Mouse (Mus musculus) hindbrain, postnatal 0 days (tissue): Measurements from ENCODE around the gene Topbp1. TPM values are rescaled to one million over a fixed set of nuclear protein-coding genes. Genes with fewer than 3 reads are reported as not detected.

ENCODE experiments used
- ATAC-seq: fragments of 200-750 bp; cut with Nextera tagmentation; 2 replicates; pipeline ENCODE4 v1.8.0; 2017; ENCODE audit warnings: mild to moderate bottlenecking, moderate TSS enrichment, moderate library complexity
- DNase-seq: peaks from one replicate; pipeline ENCODE4 v3.0.0-alpha.2; 2015; ENCODE audit warnings: low spot score
- H3K27ac ChIP-seq: fragments of 300-500 bp; sonication (generic); 2 replicates; pipeline ENCODE4 v1.5.1; 2014; ENCODE audit warnings: mild to moderate bottlenecking
- H3K27me3 ChIP-seq: fragments of 300-500 bp; sonication (generic); 2 replicates; pipeline ENCODE4 v1.6.1; 2014; ENCODE audit warnings: low read length, mixed read lengths; ENCODE audit not compliant: insufficient read depth
- H3K36me3 ChIP-seq: fragments of 300-500 bp; sonication (generic); 2 replicates; pipeline ENCODE4 v1.6.1; 2014; ENCODE audit warnings: low read length, mixed read lengths; ENCODE audit not compliant: insufficient read depth
- H3K4me1 ChIP-seq: fragments of 300-500 bp; sonication (generic); 2 replicates; pipeline ENCODE4 v1.6.1; 2014; ENCODE audit warnings: antibody characterized with exemption, low read length, mixed read lengths; ENCODE audit not compliant: insufficient read depth
- H3K4me2 ChIP-seq: fragments of 300-500 bp; sonication (generic); 2 replicates; pipeline ENCODE4 v1.6.1; 2014; ENCODE audit warnings: low read depth, mild to moderate bottlenecking, low read length, moderate library complexity, mixed read lengths
- H3K4me3 ChIP-seq: fragments of 300-500 bp; sonication (generic); 2 replicates; pipeline ENCODE4 v1.5.1; 2014; ENCODE audit warnings: low read length
- H3K9ac ChIP-seq: fragments of 300-500 bp; sonication (generic); replicated peaks from 2 replicates; pipeline ENCODE4 v1.6.1; 2014; ENCODE audit warnings: mild to moderate bottlenecking, low read length, moderate library complexity, mixed read lengths
- H3K9me3 ChIP-seq: fragments of 300-500 bp; sonication (generic); 2 replicates; pipeline ENCODE4 v1.6.1; 2016; ENCODE audit warnings: low read length, mixed read lengths
- CTCF ChIP-seq: IDR thresholded peaks from 2 replicates; pipeline ENCODE4 v1.5.1; 2016; ENCODE audit warnings: antibody characterized with exemption, control low read depth, low read depth
- WGBS: fragments of 180-500 bp; shearing (Covaris S2); extraction: QIAGEN DNeasy Blood & Tissue Kit; methylation state at CpG from one replicate; pipeline ENCODE4 v1.1.7; 2014; 5-methylcytosine and 5-hydroxymethylcytosine counted together
- polyA plus RNA-seq: library from polyadenylated mRNA; unstranded; fragments of >200 nt; fragmentation: Nextera tagmentation; extraction: Ambion mirVana; gene quantifications from 2 replicates; pipeline ENCODE4 v1.2.1, GENCODE M21; 2015
- total RNA-seq: library from RNA; depleted of rRNA; stranded (reverse); fragments of >200 nt; gene quantifications from 2 replicates; pipeline ENCODE4 v1.2.3, GENCODE M21; 2014

The Topbp1 gene
- total and polyA plus RNA-seq, 2 experiments from 2014 or later, result 21.3 to 24.9 TPM

DNA sequence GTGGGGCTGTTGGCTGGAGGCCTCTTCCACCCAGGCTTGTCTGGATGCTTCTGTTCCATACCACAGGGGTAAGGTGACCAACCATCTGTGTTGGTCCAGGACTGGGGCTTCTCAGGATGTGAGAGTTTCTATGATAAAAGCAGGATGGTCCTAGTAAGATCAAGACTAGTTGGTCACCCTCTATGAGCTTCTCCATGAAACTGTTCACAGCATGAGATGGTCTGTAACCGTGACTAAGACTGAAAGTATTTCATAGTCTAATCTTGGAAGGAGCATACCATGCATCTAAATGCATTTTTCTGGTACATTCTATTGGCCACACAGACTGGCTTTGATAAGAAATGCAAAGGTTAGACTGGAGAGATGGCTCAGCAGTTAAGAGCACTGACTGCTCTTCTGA, 78.6 kb downstream of the Topbp1 start:
- no peak overlapping the region for H3K27ac ChIP-seq
- H3K9me3 ChIP-seq, result no peaks in the 10 kb centered on the region
- H3K4me2 ChIP-seq, result no peak overlapping the region
- no peak overlapping the region for H3K9ac ChIP-seq
- H3K4me1 ChIP-seq, result peaks cover 3% of the 10 kb centered on the region; the same call in 1 of the 2 replicates
- no peaks in the 10 kb centered on the region for H3K27me3 ChIP-seq
- no peak for TF ChIP-seq CTCF
- 79% methylated on average over 1 of the region's 1 CpGs for WGBS
- no peaks in the 10 kb centered on the region for H3K36me3 ChIP-seq
- no peak for DNase-seq
- H3K4me3 ChIP-seq, result no peak overlapping the region
- ATAC-seq, result no peak

DNA sequence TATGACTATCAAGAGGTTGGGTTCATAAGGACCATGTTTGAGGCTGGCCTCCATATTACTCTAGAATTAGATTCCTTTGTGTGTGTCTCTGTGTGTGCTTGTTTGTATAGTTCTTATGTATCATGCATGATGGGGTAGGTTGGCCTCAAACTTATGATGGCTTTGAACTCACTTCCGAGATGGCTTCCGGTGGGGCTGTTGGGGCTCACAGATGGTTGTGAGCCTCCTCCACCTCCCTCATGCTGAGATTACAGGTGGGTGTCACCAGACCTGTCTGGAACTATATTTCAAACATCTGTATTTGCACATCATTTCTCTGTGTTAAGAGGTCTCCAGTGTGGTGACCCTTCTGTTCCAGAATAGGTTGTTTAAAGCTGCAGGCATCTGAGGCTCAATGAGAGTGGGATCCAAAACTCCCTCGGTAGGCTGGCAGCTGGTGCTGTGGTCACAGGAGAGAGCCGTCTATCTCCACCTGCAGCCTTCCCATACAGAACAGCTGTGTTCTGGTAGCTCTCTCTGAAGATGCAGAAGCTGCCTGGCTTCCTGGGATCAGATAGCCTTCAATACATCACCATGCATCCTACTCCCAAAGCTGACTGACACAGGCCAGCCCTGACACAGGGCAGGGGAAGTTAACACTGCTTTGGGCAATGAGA, 79.3 kb downstream of the Topbp1 start:
- H3K4me3 ChIP-seq, result no peak overlapping the region
- WGBS, result 82% methylated on average over 4 of the region's 4 CpGs
- H3K9me3 ChIP-seq, result no peaks in the 10 kb centered on the region
- H3K9ac ChIP-seq, result no peak overlapping the region
- H3K27me3 ChIP-seq, result no peaks in the 10 kb centered on the region
- no peak for DNase-seq
- no peak overlapping the region for H3K4me2 ChIP-seq
- H3K36me3 ChIP-seq, result no peaks in the 10 kb centered on the region
- H3K27ac ChIP-seq, result no peak overlapping the region
- no peak for TF ChIP-seq CTCF
- ATAC-seq, result no peak
- H3K4me1 ChIP-seq, result peaks cover 3% of the 10 kb centered on the region; the same call in 1 of the 2 replicates

DNA sequence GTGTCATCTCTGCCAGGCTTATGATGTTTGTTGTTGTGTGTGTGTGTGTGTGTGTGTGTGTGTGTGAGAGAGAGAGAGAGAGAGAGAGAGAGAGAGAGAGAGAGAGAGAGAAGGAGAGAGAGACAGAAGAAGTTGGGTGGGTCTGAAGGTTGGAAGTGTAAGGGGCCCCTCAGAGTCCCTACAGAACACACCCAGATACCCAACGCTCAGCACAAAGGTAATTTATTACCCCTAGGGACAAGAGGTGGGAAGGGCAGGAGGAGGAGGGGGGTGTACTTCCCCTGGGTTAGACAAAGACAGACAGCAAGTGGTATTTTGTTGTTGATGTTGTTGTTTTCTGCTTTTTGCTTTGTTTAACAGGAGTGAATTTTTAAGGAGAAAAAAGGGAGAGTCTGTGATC, 80.6 kb downstream of the Topbp1 start:
- Histone ChIP-seq H3K27me3 (no peaks in the 10 kb centered on the region), H3K27ac (no peak overlapping the region), H3K4me3 (no peak overlapping the region), H3K36me3 (no peaks in the 10 kb centered on the region), H3K9me3 (no peaks in the 10 kb centered on the region), H3K4me2 (no peak overlapping the region), H3K4me1 (peaks cover 3% of the 10 kb centered on the region; the same call in 1 of the 2 replicates), H3K9ac (no peak overlapping the region)
- 18% methylated on average over 1 of the region's 1 CpGs for WGBS
- DNase-seq (no peak), ATAC-seq (no peak)
- no peak for TF ChIP-seq CTCF

DNA sequence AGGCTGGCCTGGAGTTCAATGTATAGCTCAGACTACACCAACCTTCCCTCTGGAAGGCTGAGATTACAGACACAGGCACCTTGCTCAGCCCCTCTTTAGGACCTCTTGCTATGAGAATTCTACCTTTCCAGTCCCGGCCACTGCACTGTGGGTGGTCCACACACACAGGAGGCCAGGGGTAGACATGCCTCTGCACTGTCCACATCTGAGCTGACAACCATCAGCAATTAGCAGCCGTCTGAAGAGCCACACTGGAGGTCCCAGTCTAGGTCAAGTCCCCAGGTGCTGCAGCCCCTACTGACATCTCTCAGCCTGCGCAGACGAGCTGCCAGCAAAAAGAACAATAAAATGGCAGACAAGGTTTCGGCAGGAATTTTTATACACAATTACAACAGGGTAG, 81.6 kb downstream of the Topbp1 start:
- no peak overlapping the region for H3K4me3 ChIP-seq
- 47% methylated on average over 5 of the region's 5 CpGs for WGBS
- H3K4me1 ChIP-seq, result peaks cover 3% of the 10 kb centered on the region; the same call in 1 of the 2 replicates
- no peak for ATAC-seq
- no peaks in the 10 kb centered on the region for H3K36me3 ChIP-seq
- H3K27ac ChIP-seq, result no peak overlapping the region
- no peak overlapping the region for H3K4me2 ChIP-seq
- TF ChIP-seq CTCF, result no peak
- no peak overlapping the region for H3K9ac ChIP-seq
- no peak for DNase-seq
- H3K9me3 ChIP-seq, result no peaks in the 10 kb centered on the region
- no peaks in the 10 kb centered on the region for H3K27me3 ChIP-seq

DNA sequence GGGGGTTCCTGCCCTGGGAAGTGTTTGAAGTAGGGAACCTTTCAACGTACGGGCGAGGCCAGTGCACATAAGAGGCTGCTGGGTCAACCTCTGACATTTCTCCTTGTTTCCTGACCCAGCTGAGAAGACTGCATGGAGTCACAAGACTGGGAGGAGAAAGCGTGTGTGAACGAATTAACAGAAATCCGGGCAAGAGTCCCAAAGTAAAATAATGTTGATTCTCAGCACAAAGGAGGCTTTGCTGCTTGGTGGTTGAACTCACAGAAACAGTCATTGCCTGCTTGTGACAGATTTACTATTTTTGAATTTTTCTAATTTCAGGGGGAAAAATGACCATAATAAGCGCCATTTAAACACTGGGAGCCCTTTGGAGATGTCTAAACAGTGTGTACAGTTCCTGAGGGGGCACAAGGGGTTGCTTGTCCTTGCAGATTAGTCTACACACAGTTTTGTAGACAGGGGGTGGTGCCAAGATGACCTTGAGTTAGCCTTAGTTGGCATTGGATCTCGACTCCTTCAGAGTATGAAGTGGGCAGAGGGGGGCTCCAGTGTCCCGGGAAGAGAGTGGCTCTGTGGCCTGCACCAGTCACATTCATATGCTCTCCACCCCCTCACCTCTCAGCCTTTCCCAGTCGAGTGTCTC, 82.1 kb downstream of the Topbp1 start:
- H3K36me3 ChIP-seq, result no peaks in the 10 kb centered on the region
- ATAC-seq (no peak), DNase-seq (no peak)
- H3K27me3 ChIP-seq, result no peaks in the 10 kb centered on the region
- H3K4me1 ChIP-seq, result peaks cover 3% of the 10 kb centered on the region; the same call in 1 of the 2 replicates
- no peak overlapping the region for H3K9ac ChIP-seq
- no peak overlapping the region for H3K4me3 ChIP-seq
- no peak for TF ChIP-seq CTCF
- H3K9me3 ChIP-seq, result no peaks in the 10 kb centered on the region
- 52% methylated on average over 10 of the region's 10 CpGs for WGBS
- H3K27ac ChIP-seq, result no peak overlapping the region; the same call in 1 of the 2 replicates
- H3K4me2 ChIP-seq, result no peak overlapping the region

DNA sequence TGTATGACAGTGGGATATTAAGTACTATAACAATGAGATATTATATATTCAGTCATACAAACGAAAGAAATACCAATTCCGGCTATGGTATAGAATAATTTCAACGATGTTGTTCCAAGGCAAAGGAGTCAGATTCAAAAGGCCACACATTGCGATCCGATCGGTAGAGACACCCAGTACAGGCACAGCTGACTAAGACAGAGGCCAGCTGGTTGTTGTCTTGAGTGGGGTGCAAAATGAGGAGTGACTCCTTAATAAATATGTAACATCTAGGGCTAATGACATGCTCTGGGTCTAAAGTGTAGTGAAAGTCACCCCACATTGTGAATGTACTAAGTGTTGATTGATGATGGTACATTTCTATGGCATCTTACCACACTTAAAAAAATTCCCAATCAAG, 84.2 kb downstream of the Topbp1 start:
- H3K4me1 ChIP-seq, result peaks cover 3% of the 10 kb centered on the region; the same call in 1 of the 2 replicates
- H3K27me3 ChIP-seq, result no peaks in the 10 kb centered on the region
- H3K4me2 ChIP-seq, result no peak overlapping the region
- no peak for DNase-seq
- no peaks in the 10 kb centered on the region for H3K36me3 ChIP-seq
- TF ChIP-seq CTCF, result no peak
- no peak overlapping the region for H3K27ac ChIP-seq
- no peak overlapping the region for H3K4me3 ChIP-seq
- no peak overlapping the region for H3K9ac ChIP-seq
- no peak for ATAC-seq
- H3K9me3 ChIP-seq, result no peaks in the 10 kb centered on the region
- WGBS, result 97% methylated on average over 6 of the region's 6 CpGs
